Mouse (Mus musculus): ENCODE results near the gene Diaph3. TPM values are rescaled to one million over a fixed set of nuclear protein-coding genes. Genes with fewer than 3 reads are reported as not detected.
A peak's percentile ranks its signal among the peaks of the same experiment; 100 is the strongest.

The Diaph3 gene
- total RNA-seq, 1 experiment from 2014 or later, result 5.3 TPM

GRCm38 (mm10) chr14:87083911-87084310 lies 57.1 kb downstream of the Diaph3 start:
- DNase-seq, result no peak

- no peak for DNase-seq
Measured at GRCm38 (mm10) chr14:87079725-87080124, 61.3 kb downstream of the Diaph3 start.

GRCm38 (mm10) chr14:87075021-87075531 lies 66.0 kb downstream of the Diaph3 start:
- no peak for DNase-seq

GRCm38 (mm10) chr14:87064281-87064680 lies 76.8 kb downstream of the Diaph3 start:
- no peak for DNase-seq

- no peak for DNase-seq
Measured at GRCm38 (mm10) chr14:87056169-87056568, 84.9 kb downstream of the Diaph3 start.

- no peak for DNase-seq
Measured at GRCm38 (mm10) chr14:87051187-87051586, 89.8 kb downstream of the Diaph3 start.

GRCm38 (mm10) chr14:87044401-87044806 lies 96.6 kb downstream of the Diaph3 start:
- no peak for DNase-seq

GRCm38 (mm10) chr14:87020240-87020639 lies 120.8 kb downstream of the Diaph3 start:
- DNase-seq, result no peak

- DNase-seq, result peak; percentile 9
Measured at GRCm38 (mm10) chr14:87019687-87020086, 121.3 kb downstream of the Diaph3 start.

- DNase-seq, result no peak
Measured at GRCm38 (mm10) chr14:86997318-86997717, 143.7 kb downstream of the Diaph3 start.

GRCm38 (mm10) chr14:86951169-86951568 lies 189.9 kb downstream of the Diaph3 start:
- DNase-seq, result no peak

GRCm38 (mm10) chr14:86937953-86938352 lies 203.1 kb downstream of the Diaph3 start:
- no peak for DNase-seq

- no peak for DNase-seq
Measured at GRCm38 (mm10) chr14:86936424-86936823, 204.6 kb downstream of the Diaph3 start.

GRCm38 (mm10) chr14:86930763-86931162 lies 210.3 kb downstream of the Diaph3 start:
- no peak for DNase-seq

GRCm38 (mm10) chr14:86926827-86927226 lies 214.2 kb downstream of the Diaph3 start:
- DNase-seq, result no peak

GRCm38 (mm10) chr14:86898898-86899297 lies 242.1 kb downstream of the Diaph3 start:
- DNase-seq, result no peak

GRCm38 (mm10) chr14:86889070-86889804 lies 251.8 kb downstream of the Diaph3 start:
- no peak for DNase-seq

- DNase-seq, result no peak
Measured at GRCm38 (mm10) chr14:86885417-86886098, 255.5 kb downstream of the Diaph3 start.

GRCm38 (mm10) chr14:86869536-86869935 lies 271.5 kb downstream of the Diaph3 start:
- peak; percentile 62 for DNase-seq

- no peak for DNase-seq
Measured at GRCm38 (mm10) chr14:86867143-86867542, 273.9 kb downstream of the Diaph3 start.

- no peak for DNase-seq
Measured at GRCm38 (mm10) chr14:86864053-86864452, 277.0 kb downstream of the Diaph3 start.

GRCm38 (mm10) chr14:86861277-86861946 lies 279.6 kb downstream of the Diaph3 start:
- DNase-seq, result no peak
